Mouse (Mus musculus): ENCODE results near the gene Rps24.

The Rps24 gene

DNA sequence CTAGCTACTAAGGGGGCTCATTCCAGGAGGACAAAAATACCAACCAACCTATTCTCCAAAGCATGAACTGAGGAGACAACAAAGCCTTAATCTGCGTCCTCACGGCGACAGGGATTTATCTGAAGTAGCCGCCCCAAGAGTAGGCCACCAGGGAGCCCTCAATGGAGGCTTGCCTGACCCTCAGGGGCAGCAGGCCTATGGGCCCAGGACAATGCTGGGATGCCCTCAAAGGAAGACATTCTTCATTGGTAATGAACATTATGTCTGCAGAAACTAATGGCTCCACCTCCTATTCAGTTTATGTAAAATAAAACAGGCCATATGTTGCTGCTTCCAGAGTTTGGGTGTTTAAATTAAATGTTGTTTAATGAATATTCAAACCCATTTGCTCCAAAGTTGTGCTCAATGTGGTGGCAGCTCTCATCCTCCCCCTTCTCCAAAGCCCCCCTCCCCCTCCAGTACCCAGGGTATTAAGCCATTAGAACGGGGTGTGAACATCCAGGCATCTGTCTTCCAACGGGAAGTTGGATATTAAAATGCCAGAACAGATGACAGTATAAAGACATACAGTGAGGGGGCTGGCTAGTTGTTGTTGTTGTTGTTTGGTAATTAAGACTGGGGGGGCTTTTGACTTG, 25.7 kb downstream of the Rps24 start:
- DNase-seq (ENCODE audit: low spot score) = no peak

- no peak for DNase-seq (ENCODE audit: low spot score)
Observed at GRCm38 (mm10) chr14:24521597-24521996, 34.7 kb downstream of the Rps24 start.

DNA sequence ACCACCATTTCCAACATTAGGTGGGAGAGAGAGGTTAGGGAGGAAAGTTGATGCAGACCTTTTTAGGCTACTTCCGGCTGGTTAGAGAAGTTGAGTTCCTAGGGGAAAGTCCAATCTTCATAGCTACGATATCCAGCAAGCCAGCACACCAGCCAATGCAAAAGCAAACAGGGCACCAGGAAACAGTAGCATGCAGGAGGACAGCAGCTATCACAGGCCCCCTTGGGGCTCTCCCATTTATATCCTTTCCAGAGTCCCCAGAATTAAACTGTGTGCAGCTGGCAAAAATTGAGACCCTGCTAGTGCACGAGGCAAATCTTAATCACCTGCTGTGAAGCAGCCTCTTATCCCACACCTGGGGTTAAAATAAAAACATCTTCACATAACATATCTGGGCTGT, 38.2 kb downstream of the Rps24 start:
- DNase-seq (ENCODE audit: low spot score) = no peak

DNA sequence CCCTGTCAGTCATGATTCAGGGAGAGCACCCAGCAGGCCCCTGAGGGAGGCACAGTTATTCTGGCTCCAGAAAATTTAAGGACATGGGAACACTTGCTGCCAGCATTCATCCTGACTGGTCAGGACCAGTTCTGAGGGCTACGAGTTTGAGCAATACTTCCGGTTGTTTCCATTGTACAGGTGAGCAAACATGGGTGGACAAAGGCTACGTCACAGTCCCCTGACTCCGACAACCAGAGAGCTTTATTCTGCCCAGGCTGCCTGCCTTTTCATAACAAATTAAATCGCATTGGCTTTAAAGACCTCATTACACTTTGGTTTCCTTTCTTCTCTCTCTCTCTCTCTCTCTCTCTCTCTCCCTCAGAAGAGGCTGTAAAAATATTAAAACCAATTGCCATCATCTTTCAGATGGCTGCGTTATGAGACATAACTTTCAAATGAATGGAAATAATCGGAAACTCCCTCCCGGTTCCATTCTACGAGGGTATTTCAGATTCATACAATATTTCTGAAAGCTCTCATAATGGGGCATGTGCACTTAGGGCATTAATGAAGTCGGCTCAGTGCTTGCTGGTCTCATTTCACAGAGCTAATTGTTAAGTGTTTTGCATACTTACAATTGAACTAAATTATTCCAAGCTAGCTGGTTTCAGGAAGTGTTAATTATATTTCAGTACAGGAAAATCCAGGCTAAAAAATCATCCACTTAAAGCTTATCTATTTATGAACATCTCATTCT, 38.9 kb downstream of the Rps24 start:
- DNase-seq (ENCODE audit: low spot score) = no peak

DNA sequence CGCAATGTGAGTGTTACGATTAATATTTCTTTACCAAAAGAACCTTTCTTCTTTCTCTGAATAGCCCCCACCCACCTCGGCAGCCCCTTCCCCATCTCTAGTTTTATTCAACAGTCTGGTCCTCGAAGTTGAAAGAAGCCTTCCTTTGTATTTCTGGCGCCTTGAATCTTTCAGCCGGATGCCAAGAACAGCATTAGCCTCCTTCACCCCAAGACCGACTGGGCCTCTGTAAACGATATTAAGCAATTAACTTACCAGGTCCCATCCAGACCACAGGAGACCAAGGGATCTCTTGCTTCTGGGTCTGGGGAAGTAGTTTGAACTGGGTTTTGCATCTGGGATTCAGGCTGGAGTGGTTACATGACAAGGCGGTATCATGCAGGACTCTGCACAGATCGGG, 39.5 kb downstream of the Rps24 start:
- DNase-seq (ENCODE audit: low spot score) = no peak

DNA sequence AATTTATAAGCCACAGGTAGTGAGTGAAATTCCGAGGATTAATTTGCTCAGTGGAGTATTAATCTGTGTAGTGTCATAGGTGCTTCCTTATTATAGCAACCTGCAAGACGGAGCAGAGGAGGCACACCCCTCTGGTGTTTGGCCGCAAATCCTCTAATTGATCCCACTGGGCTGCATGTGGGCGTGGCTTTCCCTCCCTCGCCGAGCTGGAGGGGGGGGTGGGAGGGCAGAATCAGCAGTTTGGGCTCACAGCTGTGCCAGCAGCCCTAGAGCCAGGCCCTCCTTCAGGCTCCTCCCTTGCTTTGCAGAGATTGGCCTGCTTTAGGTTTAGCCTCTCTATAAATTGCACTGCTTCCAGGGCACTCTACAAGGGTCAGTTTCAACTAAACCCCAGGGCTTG, 43.3 kb downstream of the Rps24 start:
- DNase-seq (ENCODE audit: low spot score) = no peak

DNA sequence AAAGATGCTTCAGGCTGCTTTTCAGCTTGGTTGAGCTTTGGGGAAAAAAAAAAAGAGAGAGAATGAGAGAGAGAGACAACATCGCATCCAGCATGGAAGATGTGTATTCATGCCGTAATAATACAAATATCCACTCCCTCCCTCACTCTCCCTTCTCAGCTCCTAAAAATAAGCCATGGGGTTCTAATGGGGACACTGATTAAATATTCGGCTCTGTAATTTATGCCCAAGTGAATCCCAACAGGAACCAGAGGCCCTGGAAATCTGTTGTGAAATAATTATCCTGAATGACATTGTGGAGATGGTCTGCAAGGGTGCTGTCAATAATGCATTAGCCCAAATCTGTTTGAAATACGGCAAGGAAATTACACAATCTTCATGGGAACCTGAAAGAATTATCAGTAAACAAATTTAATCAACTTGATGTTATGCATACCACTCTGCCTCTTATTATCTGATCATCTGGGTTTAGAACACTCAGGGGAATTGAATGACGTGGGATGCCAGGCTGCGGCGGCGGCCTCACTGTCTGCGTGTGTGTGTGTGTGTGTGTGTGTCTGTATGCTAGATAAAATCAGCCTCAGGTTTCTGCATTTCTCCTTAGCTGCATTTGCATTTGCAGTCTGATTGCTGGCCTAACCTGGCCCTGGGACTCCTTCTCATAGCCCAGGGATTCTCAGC, 48.1 kb downstream of the Rps24 start:
- DNase-seq (ENCODE audit: low spot score) = peak; percentile 44

DNA sequence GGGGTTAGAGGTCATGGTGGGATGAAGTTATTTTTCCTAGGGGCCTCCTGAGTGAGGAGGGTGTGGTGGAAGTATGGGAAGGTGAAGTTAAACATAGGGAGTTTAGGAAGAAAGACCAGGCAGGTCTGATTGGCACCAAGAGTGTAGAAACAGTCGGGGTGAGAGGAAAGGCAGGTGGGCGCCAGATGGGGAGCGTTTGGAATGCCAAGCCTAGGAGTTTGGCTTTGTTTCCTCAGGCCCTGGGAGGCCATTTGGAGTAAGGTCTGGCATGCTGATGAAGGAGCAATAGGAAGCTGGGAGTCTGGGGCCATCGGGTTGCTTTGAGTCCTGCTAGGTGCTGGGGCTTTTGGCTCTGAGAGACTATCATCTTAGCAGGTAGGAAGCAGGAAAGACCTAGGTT, 56.0 kb downstream of the Rps24 start:
- no peak for DNase-seq (ENCODE audit: low spot score)

DNA sequence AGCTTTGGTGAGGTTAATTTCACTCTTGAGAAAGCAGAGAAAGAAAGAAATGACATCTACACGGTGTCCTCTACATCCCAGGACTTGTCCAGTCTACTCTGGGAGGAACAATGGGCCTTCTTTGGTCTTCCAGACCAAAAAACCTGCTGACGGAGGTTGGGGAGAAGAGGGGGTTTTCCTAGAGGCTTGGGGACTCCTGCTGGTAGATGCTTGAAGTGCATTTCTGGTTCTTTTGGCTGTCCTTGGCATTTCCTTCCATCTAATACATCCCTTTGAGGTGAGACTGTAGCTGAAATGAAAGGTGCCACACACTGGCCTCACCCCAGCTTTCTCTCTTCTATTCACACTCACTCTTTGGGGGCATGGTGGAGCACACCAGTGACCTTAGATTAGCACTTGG, 57.1 kb downstream of the Rps24 start:
- peak; percentile 59 for DNase-seq (ENCODE audit: low spot score)

All from urinary bladder, postnatal 14 days (tissue).